Mouse (Mus musculus) kidney, embryonic 14.5 days (tissue): ENCODE measurements at regions not wholly inside any gene's neighbourhood (a gene's known extent, or its start where the extent isn't known, plus 50 kb on each side); places are given as distances from the start of the nearest gene placed in this dataset.

Experiments used
- ATAC-seq: fragments of 200-750 bp; cut with Nextera tagmentation; 2 replicates; pipeline ENCODE4 v1.8.0; 2017; ENCODE audit warnings: moderate number of reproducible peaks, mild to moderate bottlenecking, moderate TSS enrichment, moderate library complexity; ENCODE audit not compliant: low FRiP score, low TSS enrichment
- H3K27ac ChIP-seq: fragments of 300-500 bp; sonication (generic); 2 replicates; pipeline ENCODE4 v1.5.1; 2014; ENCODE audit warnings: low read depth, mild to moderate bottlenecking, low read length, moderate library complexity, mixed read lengths
- H3K27me3 ChIP-seq: fragments of 300-500 bp; sonication (generic); 2 replicates; pipeline ENCODE4 v1.6.1; 2014; ENCODE audit warnings: mild to moderate bottlenecking, low read length; ENCODE audit not compliant: control insufficient read depth, insufficient read depth
- H3K36me3 ChIP-seq: fragments of 300-500 bp; sonication (generic); 2 replicates; pipeline ENCODE4 v1.6.1; 2014; ENCODE audit warnings: low read length, mixed read lengths; ENCODE audit not compliant: control insufficient read depth, insufficient read depth
- H3K4me1 ChIP-seq: fragments of 300-500 bp; sonication (generic); 2 replicates; pipeline ENCODE4 v1.6.1; 2014; ENCODE audit warnings: low read length, mixed read lengths; ENCODE audit not compliant: control insufficient read depth, insufficient read depth
- H3K4me2 ChIP-seq: fragments of 300-500 bp; sonication (generic); replicated peaks from 2 replicates; pipeline ENCODE4 v1.6.1; 2014; ENCODE audit warnings: low read depth, mild to moderate bottlenecking, low read length
- H3K4me3 ChIP-seq: fragments of 300-500 bp; sonication (generic); 2 replicates; pipeline ENCODE4 v1.5.1; 2014; ENCODE audit warnings: mild to moderate bottlenecking, low read length
- H3K9ac ChIP-seq: fragments of 300-500 bp; sonication (generic); 2 replicates; pipeline ENCODE4 v1.6.1; 2014; ENCODE audit warnings: low read depth, mild to moderate bottlenecking, low read length, moderate library complexity
- H3K9me3 ChIP-seq: fragments of 300-500 bp; sonication (generic); 2 replicates; pipeline ENCODE4 v1.6.1; 2016; ENCODE audit warnings: low read length; ENCODE audit not compliant: control insufficient read depth
- WGBS: fragments of 180-500 bp; shearing (Covaris S2); extraction: QIAGEN DNeasy Blood & Tissue Kit; methylation state at CpG from one replicate; pipeline ENCODE4 v1.1.7; 2014; 5-methylcytosine and 5-hydroxymethylcytosine counted together

GRCm38 (mm10) chr6:94927811-94928210, 189.2 kb upstream of the Kbtbd8 start:
- 92% methylated on average over 6 of the region's 6 CpGs for WGBS
- no peaks in the 10 kb centered on the region for H3K4me1 ChIP-seq
- H3K36me3 ChIP-seq = no peaks in the 10 kb centered on the region
- no peak for ATAC-seq
- H3K9me3 ChIP-seq = no peaks in the 10 kb centered on the region
- no peak overlapping the region for H3K4me3 ChIP-seq
- no peak overlapping the region for H3K4me2 ChIP-seq
- no peak overlapping the region for H3K27ac ChIP-seq
- no peak overlapping the region for H3K9ac ChIP-seq
- no peaks in the 10 kb centered on the region for H3K27me3 ChIP-seq

- no peaks in the 10 kb centered on the region for H3K36me3 ChIP-seq
- no peaks in the 10 kb centered on the region for H3K27me3 ChIP-seq
- WGBS = 95% methylated on average over 8 of the region's 8 CpGs
- H3K27ac ChIP-seq = no peak overlapping the region
- H3K9me3 ChIP-seq = no peaks in the 10 kb centered on the region
- H3K4me3 ChIP-seq = no peak overlapping the region
- H3K9ac ChIP-seq = no peak overlapping the region
- H3K4me1 ChIP-seq = no peaks in the 10 kb centered on the region
- no peak for ATAC-seq
- H3K4me2 ChIP-seq = no peak overlapping the region
Measured at GRCm38 (mm10) chr6:94926652-94927211, 190.3 kb upstream of the Kbtbd8 start.

- no peak overlapping the region for H3K4me2 ChIP-seq
- H3K36me3 ChIP-seq = no peaks in the 10 kb centered on the region
- WGBS = 91% methylated on average over 1 of the region's 1 CpGs
- no peaks in the 10 kb centered on the region for H3K9me3 ChIP-seq
- no peaks in the 10 kb centered on the region for H3K27me3 ChIP-seq
- H3K4me3 ChIP-seq = no peak overlapping the region
- ATAC-seq = no peak
- no peak overlapping the region for H3K27ac ChIP-seq
- no peak overlapping the region for H3K9ac ChIP-seq
- no peaks in the 10 kb centered on the region for H3K4me1 ChIP-seq
Measured at GRCm38 (mm10) chr6:94925408-94925807, 191.6 kb upstream of the Kbtbd8 start.

- no peaks in the 10 kb centered on the region for H3K4me1 ChIP-seq
- no peaks in the 10 kb centered on the region for H3K27me3 ChIP-seq
- WGBS = 90% methylated on average over 11 of the region's 11 CpGs
- no peak overlapping the region for H3K4me3 ChIP-seq
- no peak overlapping the region for H3K27ac ChIP-seq
- no peaks in the 10 kb centered on the region for H3K9me3 ChIP-seq
- no peak overlapping the region for H3K4me2 ChIP-seq
- no peaks in the 10 kb centered on the region for H3K36me3 ChIP-seq
- ATAC-seq = no peak
- no peak overlapping the region for H3K9ac ChIP-seq
Measured at GRCm38 (mm10) chr6:94924338-94925039, 192.6 kb upstream of the Kbtbd8 start.

- no peak for ATAC-seq
- no peaks in the 10 kb centered on the region for H3K36me3 ChIP-seq
- H3K27me3 ChIP-seq = no peaks in the 10 kb centered on the region
- H3K4me2 ChIP-seq = no peak overlapping the region
- WGBS = 63% methylated on average over 2 of the region's 2 CpGs
- H3K4me1 ChIP-seq = no peaks in the 10 kb centered on the region
- H3K27ac ChIP-seq = no peak overlapping the region
- H3K9ac ChIP-seq = no peak overlapping the region
- no peaks in the 10 kb centered on the region for H3K9me3 ChIP-seq
- H3K4me3 ChIP-seq = no peak overlapping the region
Measured at GRCm38 (mm10) chr6:94921741-94922140, 195.3 kb upstream of the Kbtbd8 start.

- H3K4me3 ChIP-seq = no peak overlapping the region
- no peak overlapping the region for H3K27ac ChIP-seq
- H3K4me2 ChIP-seq = no peak overlapping the region
- 86% methylated on average over 2 of the region's 2 CpGs for WGBS
- no peaks in the 10 kb centered on the region for H3K9me3 ChIP-seq
- H3K4me1 ChIP-seq = no peaks in the 10 kb centered on the region
- H3K36me3 ChIP-seq = no peaks in the 10 kb centered on the region
- H3K27me3 ChIP-seq = no peaks in the 10 kb centered on the region
- no peak for ATAC-seq
- H3K9ac ChIP-seq = no peak overlapping the region
Measured at GRCm38 (mm10) chr6:94920770-94921169, 196.3 kb upstream of the Kbtbd8 start.

GRCm38 (mm10) chr6:94919194-94919743, 197.8 kb upstream of the Kbtbd8 start:
- Histone ChIP-seq H3K4me1 (no peaks in the 10 kb centered on the region), H3K9ac (no peak overlapping the region), H3K4me2 (no peak overlapping the region), H3K36me3 (no peaks in the 10 kb centered on the region), H3K9me3 (no peaks in the 10 kb centered on the region), H3K27ac (no peak overlapping the region), H3K4me3 (no peak overlapping the region), H3K27me3 (no peaks in the 10 kb centered on the region)
- ATAC-seq = no peak
- 87% methylated on average over 5 of the region's 5 CpGs for WGBS

GRCm38 (mm10) chr6:94915842-94916620, 201.0 kb upstream of the Kbtbd8 start:
- no peaks in the 10 kb centered on the region for H3K9me3 ChIP-seq
- H3K4me3 ChIP-seq = no peak overlapping the region
- H3K4me1 ChIP-seq = no peaks in the 10 kb centered on the region
- H3K36me3 ChIP-seq = no peaks in the 10 kb centered on the region
- H3K27ac ChIP-seq = no peak overlapping the region
- WGBS = 56% methylated on average over 8 of the region's 8 CpGs
- no peaks in the 10 kb centered on the region for H3K27me3 ChIP-seq
- H3K4me2 ChIP-seq = no peak overlapping the region
- no peak overlapping the region for H3K9ac ChIP-seq
- ATAC-seq = no peak

- Histone ChIP-seq H3K4me1 (no peaks in the 10 kb centered on the region), H3K4me2 (no peak overlapping the region), H3K27ac (no peak overlapping the region), H3K27me3 (no peaks in the 10 kb centered on the region), H3K36me3 (no peaks in the 10 kb centered on the region), H3K9me3 (no peaks in the 10 kb centered on the region), H3K9ac (no peak overlapping the region), H3K4me3 (no peak overlapping the region)
- ATAC-seq = no peak
- WGBS = 88% methylated on average over 3 of the region's 3 CpGs
Measured at GRCm38 (mm10) chr6:94911836-94912235, 205.2 kb upstream of the Kbtbd8 start.
